In the genomic region with DNA sequence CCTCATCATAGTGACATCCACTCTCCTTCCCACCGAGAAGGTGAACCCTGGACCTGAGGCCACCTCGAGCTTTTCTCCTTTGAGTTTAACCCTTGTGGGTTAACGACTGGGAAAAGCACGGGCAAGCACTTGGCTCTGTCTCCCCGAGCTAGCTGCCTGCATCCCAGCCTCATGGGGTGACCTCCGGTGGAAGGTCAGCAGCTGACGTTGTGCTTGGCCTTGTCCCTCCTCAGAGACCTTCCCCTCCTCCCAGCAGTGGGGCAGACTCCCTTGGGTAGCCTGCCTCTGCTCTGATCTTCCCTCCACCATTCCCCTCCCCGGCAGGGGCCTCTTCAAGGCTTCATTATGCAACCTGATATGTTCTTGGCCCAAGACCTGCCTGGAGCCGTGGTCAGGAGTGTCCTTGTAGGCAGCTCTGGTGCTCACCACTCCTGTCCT, we compare ENCODE assay signal across 12 mouse cellular contexts. TPM values are rescaled to one million over a fixed set of nuclear protein-coding genes. Genes with fewer than 3 reads are reported as not detected.
DNase-seq lines count a peak whose midpoint lies in the region; ATAC-seq and TF ChIP-seq lines count a peak whose summit lies in the region.
"Had no signal": no experiment of that assay in that cellular context is flagged by ENCODE, and none has a peak within 500 bp of the region (broad histone marks: within the 10 kb centered on the region; RNA-seq: fewer than 3 reads in every experiment).

No protein-coding gene starts in this region.

- DNase-seq in gastrocnemius, adult 18-20 months (ENCODE audit: low spot score): peak; percentile 50
- DNase-seq in gastrocnemius, postnatal 25 days: no peak
- peak; percentile 10 for DNase-seq in CD4-positive helper T cell, adult 2 months (ENCODE audit: low read depth, low spot score)
- DNase-seq in frontal cortex, postnatal 14 days (ENCODE audit: low spot score in 2 of 2): no peak
- DNase-seq in urinary bladder, postnatal 14 days (ENCODE audit: low spot score): no peak
- DNase-seq in forebrain, postnatal 0 days: no peak
- DNase-seq: cerebellum, adult 18-20 months had no signal

- H3K4me2 ChIP-seq in kidney, embryonic 16.5 days (replicated peaks; ENCODE audit: low read depth, low read length): no peak overlapping the region
- H3K4me2 ChIP-seq in forebrain, postnatal 0 days (ENCODE audit: low read depth): no peak overlapping the region
- H3K4me2 ChIP-seq: limb, embryonic 12.5 days had no signal

- no peak for TF ChIP-seq POLR2A in cortical plate, adult 2 months (IDR thresholded peaks at IDR 0.05; ENCODE audit: extremely low read depth, insufficient read depth, low read length)

- peak; percentile 59; the same call in 1 of the 2 replicates for ATAC-seq in kidney, embryonic 16.5 days (ENCODE audit: low FRiP score, low TSS enrichment)
- no peak for ATAC-seq in forebrain, postnatal 0 days
- ATAC-seq: inflammation-experienced regulatory T-cells, adult 6 months had no signal

- no peaks in the 10 kb centered on the region for H3K9me3 ChIP-seq in kidney, embryonic 16.5 days (ENCODE audit: low read length)
- H3K9me3 ChIP-seq in forebrain, postnatal 0 days (ENCODE audit: low read length): no peaks in the 10 kb centered on the region
- H3K9me3 ChIP-seq: limb, embryonic 12.5 days; megakaryocyte, embryonic 14.5 days had no signal

- no peak overlapping the region for H3K4me3 ChIP-seq in cortical plate, adult 2 months (ENCODE audit: insufficient read depth, low read length)
- no peak overlapping the region for H3K4me3 ChIP-seq in kidney, embryonic 16.5 days (ENCODE audit: low read length)
- no peak overlapping the region for H3K4me3 ChIP-seq in forebrain, postnatal 0 days (ENCODE audit: low read depth, low read length)
- H3K4me3 ChIP-seq: limb, embryonic 12.5 days; megakaryocyte, embryonic 14.5 days had no signal

- no peak overlapping the region for H3K9ac ChIP-seq in kidney, embryonic 16.5 days (replicated peaks; ENCODE audit: low read length)
- no peak overlapping the region for H3K9ac ChIP-seq in forebrain, postnatal 0 days
- H3K9ac ChIP-seq: limb, embryonic 12.5 days had no signal

- H3K4me1 ChIP-seq in cortical plate, adult 2 months (ENCODE audit: control insufficient read depth, insufficient read depth, low read length): peaks cover 27% of the 10 kb centered on the region
- H3K4me1 ChIP-seq in kidney, embryonic 16.5 days (ENCODE audit: insufficient read depth, low read length): peaks cover 7% of the 10 kb centered on the region; the same call in 1 of the 2 replicates
- peaks cover 7% of the 10 kb centered on the region; the same call in 1 of the 2 replicates for H3K4me1 ChIP-seq in forebrain, postnatal 0 days (ENCODE audit: insufficient read depth)

- no peak for TF ChIP-seq CTCF in cortical plate, adult 2 months (IDR thresholded peaks at IDR 0.05; ENCODE audit: extremely low read depth, insufficient read depth, low read length)
- TF ChIP-seq CTCF in forebrain, postnatal 0 days (IDR thresholded peaks at IDR 0.05; ENCODE audit: low read depth): no peak

- WGBS in kidney, embryonic 16.5 days: 24% methylated on average over 9 of the region's 9 CpGs
- WGBS in forebrain, postnatal 0 days: 59% methylated on average over 9 of the region's 9 CpGs

- H3K36me3 ChIP-seq in kidney, embryonic 16.5 days (ENCODE audit: insufficient read depth, low read length): no peaks in the 10 kb centered on the region
- H3K36me3 ChIP-seq in forebrain, postnatal 0 days (ENCODE audit: insufficient read depth): peaks cover 8% of the 10 kb centered on the region; the same call in 1 of the 2 replicates
- H3K36me3 ChIP-seq: limb, embryonic 12.5 days had no signal

- no peaks in the 10 kb centered on the region for H3K27me3 ChIP-seq in kidney, embryonic 16.5 days (ENCODE audit: insufficient read depth, low read length)
- H3K27me3 ChIP-seq in forebrain, postnatal 0 days (ENCODE audit: insufficient read depth, low read length): no peaks in the 10 kb centered on the region
- H3K27me3 ChIP-seq: limb, embryonic 12.5 days had no signal

- H3K27ac ChIP-seq in cortical plate, adult 2 months (ENCODE audit: insufficient read depth, low read length): peak overlapping the region; percentile 33
- H3K27ac ChIP-seq in kidney, embryonic 16.5 days (ENCODE audit: low read length): no peak overlapping the region
- H3K27ac ChIP-seq in forebrain, postnatal 0 days (ENCODE audit: low read depth, low read length): no peak overlapping the region
- H3K27ac ChIP-seq: limb, embryonic 12.5 days had no signal

RNA-seq across cellular contexts. Expression of a gene that starts 38.2 kb away (rescaled TPM):
- total RNA-seq in gastrocnemius, adult 18-20 months (2021): 10 to 100 TPM; 71.8 to 85.5 TPM
- total RNA-seq in gastrocnemius, postnatal 25 days (2021): 10 to 100 TPM; 52.5 to 58.5 TPM
- polyA plus RNA-seq in cortical plate, adult 2 months (2012; rRNA removed): 270 and 278 TPM in 2 replicates
- 10.3 and 11.7 TPM in 2 replicates for polyA plus RNA-seq in kidney, embryonic 16.5 days (2015; fragmentation: Nextera tagmentation; extraction: Ambion mirVana)
- total RNA-seq in forebrain, postnatal 0 days (2014; rRNA removed): 582 and 641 TPM in 2 replicates
- polyA plus RNA-seq in forebrain, postnatal 0 days (2015; fragmentation: Nextera tagmentation; extraction: Ambion mirVana): 985 and 1,388 TPM in 2 replicates

Comparison
In these comparisons a context has a peak if more than half of its experiments do, and no peak if none do; other contexts are left out.
1. DNase-seq: peak in gastrocnemius, adult 18-20 months (single experiment) and CD4-positive helper T cell, adult 2 months (single experiment); none in gastrocnemius, postnatal 25 days (single experiment), frontal cortex, postnatal 14 days (0 of 2), urinary bladder, postnatal 14 days (single experiment) and forebrain, postnatal 0 days (single experiment).